Mouse (Mus musculus): ENCODE results near the gene 9930111J21Rik2.
"Not testable (repeated sequence)": the region's sequence is repeated elsewhere in the genome, so short reads cannot be mapped to it uniquely, and the experiment has no call there.

Gene 9930111J21Rik2

GRCm38 (mm10) chr11:49076001-49076757, 25.1 kb upstream of the 9930111J21Rik2 start, which contains the start of gene Ifi47:
Ifi47 (plus strand) TSS chr11:49076587.
- DNase-seq = not testable (repeated sequence)

DNA sequence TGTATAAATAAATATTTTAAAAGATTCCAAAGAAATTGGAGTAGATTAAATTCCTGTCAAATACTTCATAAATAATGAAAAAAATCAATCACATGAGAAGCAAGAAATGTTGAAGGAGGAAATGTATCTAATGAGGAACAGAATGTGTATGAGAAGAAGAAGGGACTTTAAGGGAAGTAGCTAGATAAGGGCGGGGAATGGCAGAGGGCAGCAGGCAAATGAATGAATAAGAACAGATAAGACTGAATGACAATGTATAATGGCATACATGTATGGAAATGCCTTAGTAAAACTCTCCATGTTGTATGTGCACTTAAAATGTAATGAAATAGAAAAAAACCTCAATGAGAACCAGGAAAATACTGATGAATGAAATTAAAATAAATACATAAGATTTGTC, 17.3 kb upstream of the 9930111J21Rik2 start:
- DNase-seq = no peak

DNA sequence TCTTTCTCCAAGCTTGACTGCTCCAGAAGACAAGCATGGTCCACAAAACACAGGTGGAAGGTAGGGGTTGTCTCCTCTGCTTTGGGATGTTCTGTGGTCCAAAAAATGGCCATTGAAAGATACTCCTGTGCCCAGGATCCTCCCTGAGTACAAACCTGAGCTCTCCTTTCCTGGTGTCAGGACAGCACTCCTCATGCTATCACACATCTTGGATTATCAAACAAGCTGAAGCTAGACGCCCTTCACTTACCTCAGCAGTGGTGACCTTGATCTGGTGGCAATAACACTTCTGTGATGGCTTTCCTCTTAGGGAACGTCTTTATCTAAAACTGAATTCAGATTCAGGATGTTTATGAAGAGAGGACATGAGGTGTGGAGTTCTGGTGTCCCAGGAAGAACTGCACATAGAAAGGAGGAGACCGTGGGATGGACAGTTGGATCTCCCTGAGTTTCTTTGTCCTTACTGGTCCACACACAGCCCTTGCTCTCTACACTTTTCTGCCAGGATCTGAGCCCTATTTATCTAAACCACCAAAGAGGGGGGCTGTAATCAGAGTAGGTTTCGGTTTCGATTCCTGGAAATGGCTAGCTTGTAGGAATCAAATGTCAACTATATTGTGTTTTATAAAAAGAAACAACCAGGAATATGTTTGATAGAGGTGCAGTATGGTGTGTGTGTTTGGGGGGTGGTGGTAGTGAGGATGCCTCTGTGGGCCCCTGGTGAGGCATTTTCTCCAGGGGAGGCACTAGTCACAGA, 12.8 kb upstream of the 9930111J21Rik2 start, which contains the start of gene Tgtp2:
TSS of gene Tgtp2 (minus strand) at position 494 of the 757 bp plus-strand sequence.
- DNase-seq = not testable (repeated sequence)

- DNase-seq = not testable (repeated sequence)
These were observed 10.8 kb upstream of the 9930111J21Rik2 start for GRCm38 (mm10) chr11:49061865-49062264.

DNA sequence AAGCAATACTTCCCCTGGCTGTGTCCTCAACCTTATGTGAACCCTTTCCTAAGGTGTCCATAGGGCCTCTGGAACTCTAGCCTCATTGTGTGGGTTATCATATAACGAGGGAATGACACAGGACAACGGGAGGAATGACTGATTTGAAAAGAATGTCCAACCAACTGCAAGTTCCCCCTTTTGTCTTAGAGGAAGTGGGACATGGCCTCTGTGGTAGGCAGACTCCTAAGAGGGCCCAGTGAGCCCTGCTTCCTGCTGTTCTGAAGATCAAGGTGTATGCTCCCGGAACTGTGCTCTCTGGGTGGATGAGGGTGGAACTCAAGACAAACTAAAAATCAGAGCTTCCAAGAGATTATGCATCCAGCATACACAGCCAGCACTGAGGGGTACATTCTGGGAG, 9.0 kb upstream of the 9930111J21Rik2 start:
- DNase-seq = not testable (repeated sequence)

DNA sequence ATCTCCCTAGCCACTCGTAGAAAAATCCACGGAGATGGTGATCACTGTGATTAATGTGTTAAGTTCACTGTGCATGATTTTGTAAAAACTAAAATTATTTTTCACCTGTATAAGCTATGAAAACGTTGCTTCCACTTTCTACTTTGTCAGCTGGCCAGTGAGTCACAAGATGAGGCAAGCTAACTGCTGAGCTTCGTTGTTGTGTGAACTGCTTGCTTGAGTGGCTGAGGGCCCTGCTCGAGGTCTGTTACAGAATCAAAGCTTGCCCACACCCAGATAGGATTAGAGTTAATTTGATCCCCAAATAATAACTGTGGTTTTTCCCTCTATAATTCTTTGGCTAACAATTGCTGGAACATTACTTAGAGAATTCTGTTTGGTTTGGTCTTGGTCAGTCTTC, 852 bp upstream of the 9930111J21Rik2 start:
- DNase-seq = not testable (repeated sequence)

- DNase-seq = not testable (repeated sequence)
These were observed 978 bp downstream of the 9930111J21Rik2 start for GRCm38 (mm10) chr11:49050064-49050463.

DNA sequence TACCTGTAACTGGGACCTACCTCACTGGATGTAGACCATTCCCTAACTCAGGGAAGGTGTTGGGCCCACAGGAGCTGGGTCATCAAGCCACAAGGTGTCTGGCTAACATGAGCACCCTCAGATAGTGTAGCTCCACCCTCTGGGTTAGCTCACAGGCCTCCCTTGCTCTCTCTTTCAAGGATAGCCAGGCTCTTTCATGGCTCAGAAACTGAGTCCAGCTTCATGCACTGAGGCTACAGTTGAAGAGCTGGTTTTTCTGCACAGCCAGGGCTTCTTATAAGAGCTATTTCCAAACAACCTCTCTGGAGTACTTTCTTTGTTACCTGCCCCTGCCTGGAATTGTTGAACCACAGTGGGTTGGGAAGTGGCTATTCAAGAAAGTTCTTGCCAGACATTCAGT, 39.0 kb downstream of the 9930111J21Rik2 start:
- not testable (repeated sequence) for DNase-seq

DNA sequence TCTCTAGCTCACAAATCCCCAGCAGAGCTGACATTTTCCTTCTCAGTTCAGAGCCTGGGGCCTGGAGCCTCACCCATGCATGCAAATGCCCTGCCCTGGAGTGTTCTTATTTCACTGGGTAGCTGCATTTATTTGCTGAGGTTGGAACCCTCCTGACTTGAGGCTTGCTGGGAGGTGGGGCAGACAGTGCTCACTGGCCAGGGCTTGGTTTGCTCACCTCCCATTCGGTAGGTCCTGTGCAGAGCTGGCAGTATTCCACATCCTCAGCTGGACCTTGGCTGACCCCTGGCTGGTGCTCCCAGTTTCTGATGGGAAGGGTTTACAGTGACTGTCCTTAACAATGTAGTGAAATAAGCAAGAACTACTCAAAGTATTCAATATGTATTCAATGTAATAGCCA, 44.3 kb downstream of the 9930111J21Rik2 start:
- not testable (repeated sequence) for DNase-seq

DNA sequence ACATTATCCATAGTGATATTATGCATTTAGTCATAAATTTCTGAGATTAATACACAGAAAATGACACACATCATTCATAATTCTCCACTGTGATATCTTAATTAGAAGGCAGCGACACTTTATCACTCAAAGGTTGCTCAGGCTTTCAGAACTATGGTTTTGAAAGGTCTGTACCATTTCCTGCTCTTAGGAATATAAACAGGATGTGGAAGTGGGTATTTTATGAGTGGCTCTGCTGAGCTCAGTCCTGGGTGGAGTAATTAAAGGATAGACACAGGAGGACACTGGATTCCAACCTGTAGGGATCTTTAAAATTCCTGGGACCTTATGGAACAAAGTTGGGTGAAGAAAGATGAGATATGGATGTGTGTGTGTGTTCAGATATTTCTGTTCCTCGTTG, 44.7 kb downstream of the 9930111J21Rik2 start:
- not testable (repeated sequence) for DNase-seq

DNA sequence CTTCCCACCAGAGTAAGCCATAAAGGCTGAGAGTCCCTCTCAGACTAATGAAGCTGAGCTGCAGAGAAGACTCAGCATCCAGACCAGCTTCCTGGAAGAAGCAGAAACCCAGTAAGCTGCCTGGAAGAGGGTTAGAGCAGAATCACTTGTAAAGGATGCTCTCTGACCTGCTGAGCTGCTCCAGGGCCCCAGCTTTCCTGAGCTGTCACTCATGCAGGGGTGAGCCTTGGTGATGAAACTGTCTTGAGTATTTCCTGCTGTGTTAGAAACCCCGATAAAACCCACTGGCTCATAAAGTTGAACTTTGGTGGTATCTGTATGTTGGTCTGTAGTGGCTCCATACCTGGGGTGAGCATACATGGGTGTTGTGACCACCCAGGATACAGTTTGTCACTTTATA, 50.6 kb downstream of the 9930111J21Rik2 start:
- not testable (repeated sequence) for DNase-seq

GRCm38 (mm10) chr11:48994018-48994417, 57.0 kb downstream of the 9930111J21Rik2 start, which contains the start of gene Tgtp1:
Tgtp1 (minus strand) TSS chr11:48994172.
- not testable (repeated sequence) for DNase-seq

GRCm38 (mm10) chr11:48993296-48993695, 57.7 kb downstream of the 9930111J21Rik2 start:
- DNase-seq = not testable (repeated sequence)

DNA sequence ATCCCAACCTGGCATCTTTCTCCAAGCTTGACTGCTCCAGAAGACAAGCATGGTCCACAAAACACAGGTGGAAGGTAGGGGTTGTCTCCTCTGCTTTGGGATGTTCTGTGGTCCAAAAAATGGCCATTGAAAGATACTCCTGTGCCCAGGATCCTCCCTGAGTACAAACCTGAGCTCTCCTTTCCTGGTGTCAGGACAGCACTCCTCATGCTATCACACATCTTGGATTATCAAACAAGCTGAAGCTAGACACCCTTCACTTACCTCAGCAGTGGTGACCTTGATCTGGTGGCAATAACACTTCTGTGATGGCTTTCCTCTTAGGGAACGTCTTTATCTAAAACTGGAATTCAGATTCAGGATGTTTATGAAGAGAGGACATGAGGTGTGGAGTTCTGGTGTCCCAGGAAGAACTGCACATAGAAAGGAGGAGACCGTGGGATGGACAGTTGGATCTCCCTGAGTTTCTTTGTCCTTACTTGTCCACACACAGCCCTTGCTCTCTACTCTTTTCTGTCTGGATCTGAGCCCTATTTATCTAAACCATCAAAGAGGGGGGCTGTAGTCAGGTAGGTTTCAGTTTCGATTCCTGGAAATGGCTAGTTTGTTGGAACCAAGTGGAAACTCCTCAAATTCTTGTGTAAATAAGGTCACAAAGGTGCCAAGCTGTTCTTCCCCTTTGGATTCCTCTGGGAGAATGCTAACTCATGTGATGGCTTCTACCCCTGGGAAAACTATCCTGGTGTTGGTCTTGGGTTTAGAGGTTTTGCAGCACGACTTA, 59.1 kb downstream of the 9930111J21Rik2 start, which contains the start of gene Gm12185:
TSS of gene Gm12185 (minus strand) at position 487 of the 781 bp plus-strand sequence.
- DNase-seq = not testable (repeated sequence)

GRCm38 (mm10) chr11:48989981-48990380, 61.1 kb downstream of the 9930111J21Rik2 start:
- not testable (repeated sequence) for DNase-seq

DNA sequence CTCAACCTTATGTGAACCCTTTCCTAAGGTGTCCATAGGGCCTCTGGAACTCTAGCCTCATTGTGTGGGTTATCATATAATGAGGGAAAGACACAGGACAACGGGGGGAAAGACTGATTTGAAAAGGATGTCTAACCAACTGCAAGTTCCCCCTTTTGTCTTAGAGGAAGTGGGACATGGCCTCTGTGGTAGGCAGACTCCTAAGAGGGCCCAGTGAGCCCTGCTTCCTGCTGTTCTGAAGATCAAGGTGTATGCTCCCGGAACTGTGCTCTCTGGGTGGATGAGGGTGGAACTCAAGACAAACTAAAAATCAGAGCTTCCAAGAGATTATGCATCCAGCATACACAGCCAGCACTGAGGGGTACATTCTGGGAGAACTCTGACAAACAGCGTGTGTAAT, 62.8 kb downstream of the 9930111J21Rik2 start:
- DNase-seq = not testable (repeated sequence)

- DNase-seq = not testable (repeated sequence)
These were observed 68.2 kb downstream of the 9930111J21Rik2 start for GRCm38 (mm10) chr11:48982848-48983247.

DNA sequence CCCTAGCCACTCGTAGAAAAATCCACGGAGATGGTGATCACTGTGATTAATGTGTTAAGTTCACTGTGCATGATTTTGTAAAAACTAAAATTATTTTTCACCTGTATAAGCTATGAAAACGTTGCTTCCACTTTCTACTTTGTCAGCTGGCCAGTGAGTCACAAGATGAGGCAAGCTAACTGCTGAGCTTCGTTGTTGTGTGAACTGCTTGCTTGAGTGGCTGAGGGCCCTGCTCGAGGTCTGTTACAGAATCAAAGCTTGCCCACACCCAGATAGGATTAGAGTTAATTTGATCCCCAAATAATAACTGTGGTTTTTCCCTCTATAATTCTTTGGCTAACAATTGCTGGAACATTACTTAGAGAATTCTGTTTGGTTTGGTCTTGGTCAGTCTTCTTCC, 71.0 kb downstream of the 9930111J21Rik2 start:
- not testable (repeated sequence) for DNase-seq

DNA sequence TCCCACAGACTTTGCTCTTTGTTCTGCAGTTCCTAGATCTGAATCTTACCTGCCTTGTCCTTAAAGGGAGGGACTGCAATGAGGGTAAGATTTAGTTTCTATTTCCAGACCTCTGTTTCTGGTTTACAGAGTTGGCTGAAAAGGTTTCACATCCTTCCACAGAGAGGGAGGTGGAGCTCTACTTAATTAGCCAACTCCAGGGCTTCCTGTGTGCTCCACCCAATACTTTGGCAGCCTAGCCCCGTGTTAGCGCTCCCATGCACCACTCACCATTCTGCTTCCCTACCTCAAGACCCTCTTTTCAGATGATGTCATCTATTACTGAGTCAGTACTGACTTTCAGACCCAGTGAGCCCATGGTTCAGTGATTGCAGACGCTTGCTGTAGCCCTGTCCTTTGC, 71.8 kb downstream of the 9930111J21Rik2 start, which contains the start of gene 9930111J21Rik1:
TSS of gene 9930111J21Rik1 (minus strand) at position 148 of the 400 bp plus-strand sequence.
- not testable (repeated sequence) for DNase-seq

DNA sequence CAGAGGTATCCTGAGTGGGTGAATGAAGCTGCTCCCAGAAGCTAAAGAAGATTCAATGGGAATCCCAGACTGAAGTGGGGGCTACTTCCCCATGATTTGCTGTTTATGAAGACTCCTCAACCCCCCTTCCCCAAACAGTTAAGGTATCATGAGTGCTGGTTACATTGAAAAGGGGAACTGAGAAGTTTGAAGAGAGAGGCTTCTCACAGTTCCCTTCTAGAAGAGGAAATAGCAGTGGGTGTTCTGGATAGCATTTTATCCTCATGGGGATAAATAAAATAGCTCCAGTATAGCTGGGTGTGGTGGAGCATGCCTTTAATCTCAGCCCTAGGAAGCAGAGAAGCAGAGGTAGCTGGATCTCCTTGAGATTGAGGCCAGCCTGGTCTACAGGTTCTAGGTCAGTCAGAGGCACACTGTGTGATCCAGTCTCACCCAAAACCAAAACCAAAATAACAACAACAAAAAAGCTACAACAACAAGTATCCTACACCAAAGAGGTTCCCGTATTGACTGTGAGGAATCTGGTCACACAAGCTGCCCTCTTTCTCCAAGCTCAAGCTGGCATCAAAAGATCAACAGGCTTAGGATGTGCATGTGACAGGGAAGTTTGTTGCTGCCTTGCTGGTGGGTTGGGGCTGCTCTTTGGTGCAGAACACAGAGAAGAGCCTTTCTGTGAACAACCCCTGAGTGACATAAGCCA, 72.7 kb downstream of the 9930111J21Rik2 start, which contains the start of gene Olfr56:
TSS of gene Olfr56 (plus strand) at position 650 of the 700 bp plus-strand sequence.
- not testable (repeated sequence) for DNase-seq

DNA sequence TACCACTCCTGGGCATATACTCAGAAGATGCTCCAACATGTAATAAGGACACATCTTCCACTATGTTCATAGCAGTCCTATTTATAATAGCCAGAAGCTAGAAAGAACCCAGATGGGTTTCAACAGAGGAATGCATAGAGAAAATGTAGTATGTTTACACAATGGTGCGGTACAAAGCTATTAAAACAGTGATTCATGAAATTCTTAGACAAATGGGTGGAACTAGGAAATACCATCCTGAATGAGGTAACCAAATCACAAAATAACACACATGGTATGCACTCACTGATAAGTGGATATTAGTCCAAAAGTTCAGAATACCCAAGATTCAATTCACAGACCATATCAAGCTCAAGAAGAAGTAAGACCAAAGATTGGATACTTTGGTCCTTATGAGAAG, 76.4 kb downstream of the 9930111J21Rik2 start:
- not testable (repeated sequence) for DNase-seq

Data from lung, postnatal 14 days (tissue).